Mouse (Mus musculus) induced T-regulatory cell, adult 2 months (primary cell): ENCODE results near the gene Tmc5.
A peak's percentile ranks its signal among the peaks of the same experiment; 100 is the strongest.

Source experiments
- DNase-seq: peaks from one replicate; pipeline ENCODE4 v3.0.0-alpha.2; 2012; ENCODE audit warnings: low read depth

The Tmc5 gene

GRCm38 (mm10) chr7:118697168-118697567, 100.1 kb downstream of the Tmc5 start:
- no peak for DNase-seq

DNA sequence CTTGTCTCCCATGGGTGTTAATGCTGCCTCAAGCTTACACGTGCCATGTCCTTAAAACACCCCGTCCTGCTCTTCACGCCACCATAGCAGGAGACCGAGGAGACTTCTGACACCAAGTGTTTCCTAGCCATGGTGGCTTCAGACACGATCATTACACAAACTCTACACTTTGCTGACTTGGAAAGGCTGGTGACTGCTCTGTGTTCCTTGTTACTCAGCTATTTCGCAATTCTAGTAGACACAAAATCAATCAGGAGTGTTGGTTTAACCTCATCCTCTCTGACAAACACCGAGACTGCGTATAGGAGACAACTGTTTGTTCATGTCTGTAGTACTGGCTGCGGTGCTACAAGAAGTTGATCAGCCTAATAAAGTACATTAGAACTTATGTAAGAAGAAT, 101.8 kb downstream of the Tmc5 start:
- no peak for DNase-seq

GRCm38 (mm10) chr7:118703144-118703561, 106.1 kb downstream of the Tmc5 start:
- DNase-seq: no peak

GRCm38 (mm10) chr7:118704001-118704850, 107.1 kb downstream of the Tmc5 start:
- DNase-seq: peak; percentile 40

DNA sequence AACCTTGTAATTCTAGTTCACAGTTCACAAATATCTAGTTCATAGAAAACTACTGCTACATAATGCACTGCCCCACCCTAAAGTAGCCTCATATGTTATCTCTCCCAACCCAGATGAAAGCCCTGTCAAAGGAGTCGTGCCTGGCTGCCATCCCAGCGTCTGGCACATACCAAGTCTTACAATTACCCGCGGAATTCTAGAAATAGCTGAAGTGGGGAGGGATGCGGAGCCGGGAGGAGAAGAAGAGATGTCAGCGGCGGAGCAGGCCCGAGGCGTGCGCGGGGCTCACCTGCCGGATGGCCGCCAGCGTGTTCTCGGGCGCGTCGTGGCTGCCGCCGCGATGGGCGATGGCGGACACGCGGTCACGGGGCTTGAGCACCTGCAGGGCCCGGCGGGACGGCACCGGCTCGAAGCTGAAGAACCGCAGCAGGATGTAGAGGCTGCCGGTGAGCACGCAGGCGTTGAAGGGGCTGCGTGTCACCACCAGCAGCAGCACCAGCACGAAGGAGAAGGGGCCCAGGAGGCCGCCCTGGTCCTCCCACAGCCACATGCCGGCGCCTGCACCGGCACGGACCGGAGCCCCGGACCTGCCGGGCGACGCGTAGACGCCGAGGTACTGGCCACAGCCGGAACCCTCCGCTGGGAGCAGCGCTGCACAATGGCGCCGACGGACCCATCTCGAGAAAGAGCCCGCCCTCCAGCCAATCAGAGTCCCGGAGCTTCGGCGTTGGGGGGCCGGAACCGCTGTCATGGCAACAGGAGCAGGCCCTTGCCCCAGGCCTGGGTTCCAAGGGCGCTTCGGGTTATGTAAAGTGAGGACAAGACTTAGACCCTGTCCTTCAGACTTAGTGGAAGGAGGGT, 108.2 kb downstream of the Tmc5 start, which contains the start of gene Gde1:
Gene Gde1, minus strand, starts transcription at position 678 of the 861 bp plus-strand sequence.
- DNase-seq: peak; percentile 89

GRCm38 (mm10) chr7:118706051-118706450, 109.0 kb downstream of the Tmc5 start:
- no peak for DNase-seq

- DNase-seq: no peak
Measured at GRCm38 (mm10) chr7:118706488-118706887, 109.4 kb downstream of the Tmc5 start.

- no peak for DNase-seq
Measured at GRCm38 (mm10) chr7:118707216-118707615, 110.1 kb downstream of the Tmc5 start.

DNA sequence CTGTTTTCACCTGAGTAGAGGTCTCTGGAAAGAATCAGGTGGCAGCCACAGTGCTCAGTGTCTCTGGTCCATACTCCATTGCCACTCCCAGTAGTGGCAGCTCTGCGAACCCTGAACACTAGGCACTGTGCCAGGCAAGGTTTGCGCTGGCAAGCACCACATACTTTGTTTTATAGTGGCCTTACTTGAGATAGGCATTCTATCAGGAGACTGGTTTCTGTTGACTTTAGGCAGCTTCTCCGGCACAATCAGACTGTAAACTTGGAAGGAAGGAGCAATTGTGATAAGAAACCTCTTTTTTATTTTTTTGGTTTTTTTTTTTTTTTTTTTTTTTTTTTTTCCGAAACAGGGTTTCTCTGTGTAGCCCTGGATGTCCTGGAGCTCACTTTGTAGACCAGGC, 110.9 kb downstream of the Tmc5 start:
- DNase-seq: no peak

- DNase-seq: no peak
Measured at GRCm38 (mm10) chr7:118710776-118711175, 113.7 kb downstream of the Tmc5 start.

DNA sequence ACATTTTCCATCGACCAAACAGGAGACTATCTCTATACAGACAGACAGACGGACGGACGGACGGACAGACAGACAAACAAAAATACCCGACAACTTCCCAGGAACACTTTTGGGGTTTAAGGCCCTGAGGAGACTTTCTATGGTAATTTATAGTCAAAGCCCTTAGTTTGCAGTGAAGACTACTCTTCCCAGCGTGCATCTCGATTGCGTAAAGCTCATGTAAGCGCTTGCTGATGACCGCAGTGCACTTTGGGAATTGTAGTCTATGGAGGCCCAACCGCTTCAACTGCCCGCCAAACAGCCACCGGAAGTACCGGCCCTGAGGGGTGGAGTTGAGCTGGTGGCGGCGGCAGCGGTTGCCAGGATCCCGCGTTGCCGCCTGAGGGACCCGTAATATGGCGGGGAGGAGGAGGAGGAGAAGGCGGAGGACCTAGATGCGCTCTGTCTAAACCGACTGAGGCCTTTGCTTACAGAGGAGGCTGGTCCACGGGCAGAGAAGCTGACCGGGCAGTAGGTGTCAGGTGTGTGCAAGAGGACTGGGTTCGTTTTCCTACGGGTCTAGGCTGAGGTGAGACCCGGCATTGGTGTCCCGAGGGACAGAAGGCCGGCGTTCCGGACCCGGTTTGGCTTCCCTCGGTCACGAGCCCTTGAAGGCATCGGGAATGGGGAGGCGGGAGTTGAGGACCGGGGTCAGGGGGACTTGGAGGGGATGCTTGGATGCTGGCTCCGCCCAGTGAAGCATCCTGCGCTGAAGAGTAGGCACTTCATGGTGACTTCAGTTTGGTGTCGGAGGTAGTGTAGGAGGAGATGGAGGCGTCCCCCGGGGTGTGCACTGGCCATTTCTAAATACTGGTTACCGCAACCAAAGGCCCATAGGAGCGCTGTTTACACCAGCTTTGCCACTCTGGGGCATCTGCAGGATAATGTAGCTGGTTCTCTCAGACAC, 115.4 kb downstream of the Tmc5 start, which contains the start of gene Ccp110:
Gene Ccp110, plus strand, starts transcription at position 325 of the 946 bp plus-strand sequence.
- DNase-seq: peak; percentile 96

DNA sequence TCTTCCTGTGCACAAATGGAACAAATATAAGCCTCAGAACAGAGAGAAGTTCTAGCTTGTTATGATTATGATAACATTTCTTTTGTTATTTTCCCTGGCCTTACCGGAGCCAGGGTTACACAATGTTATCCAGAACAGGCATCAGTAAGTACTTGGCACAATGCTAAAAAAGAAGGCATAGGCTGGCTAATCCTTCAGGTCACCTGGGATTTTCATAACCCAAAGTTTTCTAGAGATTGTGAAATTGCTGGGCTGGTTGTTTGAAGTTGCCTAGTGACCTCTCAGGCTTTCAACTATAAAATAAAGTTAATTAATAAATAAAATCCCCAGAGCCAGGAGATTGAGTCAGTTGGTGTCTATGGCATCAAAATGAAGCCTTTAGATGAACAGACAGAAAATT, 117.8 kb downstream of the Tmc5 start:
- no peak for DNase-seq

GRCm38 (mm10) chr7:118718066-118718465, 121.0 kb downstream of the Tmc5 start:
- no peak for DNase-seq

DNA sequence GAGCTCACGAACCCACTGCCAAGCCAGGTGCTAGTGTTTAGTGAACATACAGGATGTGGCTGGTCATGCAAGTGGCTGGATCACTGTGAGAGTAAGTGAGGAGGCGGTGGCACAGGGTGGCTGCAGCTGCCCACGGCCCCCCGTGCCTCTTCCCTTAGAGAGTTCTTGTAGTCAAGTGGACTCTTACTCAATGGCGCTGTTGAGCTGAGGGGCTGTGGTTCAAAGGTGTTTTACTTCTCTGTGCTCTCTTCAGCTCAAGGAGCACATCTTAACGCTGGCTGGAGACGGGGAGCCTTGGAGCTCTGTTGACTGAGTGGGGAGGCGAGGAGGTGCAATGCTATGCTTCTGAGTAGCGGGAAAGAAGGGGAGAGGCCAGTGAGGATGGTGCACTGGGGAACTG, 126.8 kb downstream of the Tmc5 start:
- DNase-seq: no peak
